Mouse (Mus musculus) myocyte (in vitro differentiated cells): ENCODE results near the gene Lrch4.

Experiments
- E2F4 ChIP-seq: IDR thresholded peaks from one replicate; pipeline ENCODE4 v1.6.1; 2011; ENCODE audit warnings: mild to moderate bottlenecking, control low read depth, moderate library complexity; ENCODE audit not compliant: insufficient read depth
- MAX ChIP-seq: IDR thresholded peaks from one replicate; pipeline ENCODE4 v1.6.1; 2011; ENCODE audit warnings: low read depth, mild to moderate bottlenecking, control low read depth
- MYOD1 ChIP-seq, 3 experiments: IDR thresholded peaks; one replicate each; pipeline ENCODE4 v1.6.1; 2011; ENCODE audit warnings: control low read depth in 2 of 3, low read depth in 2 of 3, mild to moderate bottlenecking in 2 of 3, moderate library complexity in 1 of 3; ENCODE audit not compliant: insufficient read length in 2 of 3, control insufficient read depth in 1 of 3
- MYOG ChIP-seq, 3 experiments: IDR thresholded peaks; one replicate each; pipeline ENCODE4 v1.6.1; 2011; ENCODE audit warnings: control low read depth in 2 of 3, low read depth in 2 of 3, mild to moderate bottlenecking in 2 of 3; ENCODE audit not compliant: insufficient read length in 2 of 3, control insufficient read depth in 1 of 3, insufficient read depth in 1 of 3
- POLR2A ChIP-seq: IDR thresholded peaks from one replicate; pipeline ENCODE4 v1.6.1; 2011; ENCODE audit warnings: low read depth, mild to moderate bottlenecking, control low read depth, moderate library complexity; ENCODE audit not compliant: insufficient read length
- POLR2AphosphoS2 ChIP-seq: IDR thresholded peaks from one replicate; pipeline ENCODE4 v1.6.1; 2011; ENCODE audit warnings: low read depth, control low read depth; ENCODE audit not compliant: insufficient read length
- REST ChIP-seq: IDR thresholded peaks from one replicate; pipeline ENCODE4 v1.6.1; 2011; ENCODE audit warnings: mild to moderate bottlenecking, control low read depth, moderate library complexity; ENCODE audit not compliant: insufficient read depth, insufficient read length
- USF1 ChIP-seq: IDR thresholded peaks from one replicate; pipeline ENCODE4 v1.6.1; 2011; ENCODE audit warnings: low read depth, mild to moderate bottlenecking, control low read depth, moderate library complexity

GRCm38 (mm10) chr5:137615347-137615746 lies 13.6 kb upstream of the Lrch4 start:
- TF ChIP-seq POLR2A (no peak), POLR2AphosphoS2 (no peak), E2F4 (no peak), USF1 (no peak), MYOD1 (IDR thresholded peaks at IDR 0.05; ENCODE audit: control insufficient read depth in 1 of 3, insufficient read length in 2 of 3, low read depth in 2 of 3) (no peak), MAX (no peak), MYOG (IDR thresholded peaks at IDR 0.05; ENCODE audit: control insufficient read depth in 1 of 3, insufficient read depth in 1 of 3, insufficient read length in 2 of 3, low read depth in 2 of 3) (no peak), REST (no peak)
